Mouse (Mus musculus) olfactory bulb, adult 2 months (tissue): Measurements from ENCODE around the gene Pcsk2. TPM values are rescaled to one million over a fixed set of nuclear protein-coding genes. Genes with fewer than 3 reads are reported as not detected.

ENCODE experiments used
- H3K27ac ChIP-seq: fragments of 200-500 bp; 2 replicates; pipeline ENCODE4 v1.5.1; 2012; ENCODE audit warnings: low read depth, low read length; ENCODE audit not compliant: insufficient read depth
- H3K4me1 ChIP-seq: fragments of 200-500 bp; 2 replicates; pipeline ENCODE4 v1.6.1; 2012; ENCODE audit warnings: low read length; ENCODE audit not compliant: control insufficient read depth, insufficient read depth
- H3K4me3 ChIP-seq: fragments of 200-500 bp; 2 replicates; pipeline ENCODE4 v1.5.1; 2012; ENCODE audit warnings: mild to moderate bottlenecking, low read depth, low read length, moderate library complexity; ENCODE audit not compliant: insufficient read depth
- CTCF ChIP-seq: fragments of 200-500 bp; IDR thresholded peaks from 2 replicates; pipeline ENCODE4 v1.5.1; 2012; ENCODE audit warnings: low read depth, mild to moderate bottlenecking, low read length, moderate library complexity; ENCODE audit not compliant: insufficient read depth
- POLR2A ChIP-seq: fragments of 200-500 bp; IDR thresholded peaks from 2 replicates; pipeline ENCODE4 v1.6.1; 2012; ENCODE audit warnings: mild to moderate bottlenecking, low read depth, low read length, moderate library complexity; ENCODE audit not compliant: insufficient read depth
- WGBS: fragments of 180-500 bp; shearing (Covaris S2); methylation state at CpG from one replicate; pipeline ENCODE4 v1.1.7; 2018; 5-methylcytosine and 5-hydroxymethylcytosine counted together
- polyA plus RNA-seq: library from polyadenylated mRNA; stranded (reverse); fragments of >200 nt; gene quantifications from 2 replicates; pipeline ENCODE4 v1.2.4, GENCODE M21; 2012; ENCODE audit warnings: low replicate concordance; ENCODE audit not compliant: missing spikeins, insufficient read depth, insufficient read length

Gene Pcsk2
- polyA plus RNA-seq, 1 experiment: not detected

DNA sequence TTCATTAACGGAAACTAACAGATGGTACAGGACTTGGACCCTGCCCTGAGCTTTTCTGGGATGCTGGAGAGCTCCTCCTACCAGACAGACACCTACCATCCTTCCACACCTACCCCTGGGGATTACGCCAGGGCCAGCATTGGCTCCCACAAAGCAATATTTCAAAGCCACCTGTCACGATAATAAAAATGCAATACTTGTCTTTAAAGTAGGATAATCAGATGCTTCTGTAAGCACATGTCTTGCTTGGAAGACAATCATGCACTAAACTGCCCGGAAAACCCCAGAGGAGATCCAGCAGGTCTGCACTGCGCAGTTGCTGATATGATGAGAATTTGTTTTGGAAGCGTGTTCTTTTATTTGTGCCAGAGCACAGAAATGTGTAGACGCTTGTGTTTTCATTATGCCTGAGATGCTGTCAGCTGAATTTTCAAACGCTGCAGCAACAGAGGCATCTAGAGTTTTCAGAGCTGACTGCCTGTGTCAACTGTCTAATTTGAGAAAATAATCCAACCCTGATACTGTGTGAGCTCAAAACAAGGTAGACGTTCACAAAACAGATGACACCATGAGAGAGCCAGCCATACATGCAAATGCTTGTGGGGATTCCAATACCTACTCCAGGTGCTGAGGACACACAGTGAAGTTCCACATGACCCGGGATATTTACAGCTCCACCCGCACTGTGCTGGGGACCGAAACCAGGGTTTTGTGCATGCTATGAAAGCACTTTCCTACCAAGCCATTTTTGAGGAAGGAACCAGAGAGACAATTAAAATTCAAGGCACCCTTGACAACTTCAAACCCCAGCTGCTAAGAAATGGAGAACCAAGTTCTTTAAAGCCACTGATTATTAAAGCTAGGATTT is 305.6 kb downstream of the Pcsk2 start:
- H3K27ac ChIP-seq: no peak overlapping the region
- H3K4me1 ChIP-seq: peaks cover 5% of the 10 kb centered on the region; the same call in 1 of the 2 replicates
- WGBS: 75% methylated on average over 12 of the region's 12 CpGs
- TF ChIP-seq POLR2A (no peak), CTCF (no peak)
- no peak overlapping the region for H3K4me3 ChIP-seq

- 0 out of 2 replicates have a peak, but pooled peaks cover 3% of the 10 kb centered on the region for H3K4me1 ChIP-seq
- no peak overlapping the region for H3K4me3 ChIP-seq
- no peak overlapping the region for H3K27ac ChIP-seq
- 72% methylated on average over 18 of the region's 18 CpGs for WGBS
- no peak for TF ChIP-seq CTCF
- no peak for TF ChIP-seq POLR2A
Observed at GRCm38 (mm10) chr2:143852295-143853275, 306.6 kb downstream of the Pcsk2 start.

DNA sequence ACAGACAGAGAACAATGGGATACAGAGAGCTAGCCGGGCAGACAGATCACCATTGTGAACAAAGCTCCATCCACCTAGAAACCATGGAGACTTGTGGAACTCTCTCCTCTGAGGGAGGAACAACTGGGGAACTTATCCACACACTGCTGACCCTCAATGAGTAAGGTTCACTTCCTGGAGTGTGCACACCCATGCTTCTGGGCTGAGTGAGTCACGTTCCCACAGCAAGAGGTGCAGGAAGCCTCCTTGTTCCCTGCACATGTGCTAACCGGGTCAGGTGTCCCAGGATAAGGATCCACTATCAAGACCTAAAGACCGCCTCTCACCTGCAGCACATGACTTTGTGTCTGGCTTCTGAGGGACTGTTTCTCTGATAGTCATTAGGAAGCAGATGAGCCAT is 307.5 kb downstream of the Pcsk2 start:
- Histone ChIP-seq H3K27ac (no peak overlapping the region), H3K4me3 (no peak overlapping the region), H3K4me1 (0 out of 2 replicates have a peak, but pooled peaks cover 3% of the 10 kb centered on the region)
- 89% methylated on average over 4 of the region's 4 CpGs for WGBS
- no peak for TF ChIP-seq POLR2A
- TF ChIP-seq CTCF: no peak

DNA sequence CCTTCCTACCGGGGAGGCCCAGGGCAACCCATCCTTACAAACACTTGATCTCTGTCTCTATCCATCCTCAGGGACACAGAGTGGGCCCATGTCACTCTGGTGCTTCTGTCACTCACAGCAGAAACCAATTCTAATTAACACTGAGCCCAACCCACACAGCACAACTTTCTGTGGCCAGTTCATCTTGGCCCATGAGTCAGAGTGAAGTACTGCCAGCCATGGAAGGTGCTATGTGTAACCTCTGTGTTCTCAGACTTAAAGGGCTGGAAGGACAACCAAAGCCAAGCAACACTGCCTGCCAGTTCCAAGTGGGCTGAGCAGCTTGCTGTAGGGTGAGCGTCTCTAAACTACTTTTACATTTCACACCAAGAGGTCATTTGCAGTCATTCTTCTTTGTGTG is 313.2 kb downstream of the Pcsk2 start:
- WGBS: 81% methylated on average over 2 of the region's 2 CpGs
- H3K4me3 ChIP-seq: no peak overlapping the region
- no peak overlapping the region for H3K27ac ChIP-seq
- H3K4me1 ChIP-seq: peaks cover 8% of the 10 kb centered on the region
- TF ChIP-seq POLR2A (no peak), CTCF (no peak)

GRCm38 (mm10) chr2:143862484-143863231 is 316.7 kb downstream of the Pcsk2 start, which contains the start of gene Bfsp1:
Bfsp1 (minus strand) TSS chr2:143863173.
- TF ChIP-seq CTCF: no peak
- no peak for TF ChIP-seq POLR2A
- WGBS: 6% methylated on average over 86 of the region's 86 CpGs
- no peak within 1 kb of the TSS for H3K27ac ChIP-seq
- peak within 1 kb of the TSS; percentile 44 for H3K4me3 ChIP-seq
- peaks cover 8% of the 10 kb centered on the region for H3K4me1 ChIP-seq

DNA sequence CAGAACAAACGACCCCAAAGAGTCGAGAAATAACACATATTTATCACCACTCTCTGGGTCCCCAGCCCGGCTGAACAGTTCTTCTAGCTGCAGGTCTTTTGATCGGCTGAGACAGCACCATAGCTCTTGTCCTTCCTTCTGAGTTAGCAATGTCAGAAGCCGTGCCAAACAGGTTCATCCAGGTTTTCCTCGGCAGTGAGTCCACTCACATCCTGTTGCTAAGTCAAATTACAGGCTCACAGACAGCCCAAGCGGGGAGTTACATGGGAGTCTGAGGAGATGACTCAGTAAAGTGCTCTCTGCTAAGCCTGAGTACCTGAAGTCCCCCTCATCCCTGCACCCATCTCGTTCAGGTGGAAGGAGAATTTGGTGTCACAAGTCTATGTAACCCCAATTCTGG is 318.6 kb downstream of the Pcsk2 start:
- no peak overlapping the region for H3K4me3 ChIP-seq
- H3K27ac ChIP-seq: no peak overlapping the region
- WGBS: 75% methylated on average over 8 of the region's 8 CpGs
- TF ChIP-seq POLR2A: no peak
- no peak for TF ChIP-seq CTCF
- H3K4me1 ChIP-seq: peaks cover 8% of the 10 kb centered on the region
